Mouse (Mus musculus): Measurements from ENCODE around the gene Sfmbt2. TPM values are rescaled to one million over a fixed set of nuclear protein-coding genes. Genes with fewer than 3 reads are reported as not detected.
A peak's percentile ranks its signal among the peaks of the same experiment; 100 is the strongest.

Gene Sfmbt2
- total RNA-seq, 1 experiment, result 43.7 TPM

- Histone ChIP-seq H3K4me1 (ENCODE audit: control insufficient read depth in 2 of 2, insufficient read depth in 2 of 2, low read length in 2 of 2, poor library complexity in 1 of 2) (peaks cover 0 to 3% of the 10 kb centered on the region in 2 experiments; a peak in 1 of 4 replicates), H3K36me3 (ENCODE audit: control insufficient read depth, insufficient read depth, low read length, poor library complexity, severe bottlenecking) (no peaks in the 10 kb centered on the region), H3K9ac (ENCODE audit: insufficient read depth, low read depth, low read length, poor library complexity, severe bottlenecking) (peak overlapping the region; percentile 54; the same call in 1 of the 2 replicates), H3K4me3 (ENCODE audit: insufficient read depth in 1 of 2, low read depth in 1 of 2, low read length in 2 of 2, poor library complexity in 1 of 2, severe bottlenecking in 1 of 2) (peak overlapping the region; percentile 71 to 85), H3K9me3 (ENCODE audit: control insufficient read depth, insufficient read depth, low read depth, low read length) (no peaks in the 10 kb centered on the region), H3K27ac (ENCODE audit: insufficient read depth, low read depth, low read length, poor library complexity, severe bottlenecking) (no peak overlapping the region)
- no peak for TF ChIP-seq MAFK (IDR thresholded peaks at IDR 0.05; ENCODE audit: insufficient read depth, low read depth, low read length)
- TF ChIP-seq HCFC1 (IDR thresholded peaks at IDR 0.05; ENCODE audit: borderline replicate concordance, insufficient read depth, low read length), result no peak
- no peak for TF ChIP-seq ZNF384 (IDR thresholded peaks at IDR 0.05; ENCODE audit: low read depth, low read length)
- no peak for TF ChIP-seq ZC3H11A (IDR thresholded peaks at IDR 0.05; ENCODE audit: borderline replicate concordance, low read depth, low read length)
- TF ChIP-seq CHD2 (IDR thresholded peaks at IDR 0.05; ENCODE audit: low read depth, low read length), result no peak
- in situ Hi-C loops (cut with MboI; ENCODE audit: low sequenced_read_pairs in 2 of 2, unreplicated experiment in 2 of 2), result loop anchor here (5.0 kb wide), 1 partner anchor 490 kb away; the partner anchor contains the start of gene 4930412O13Rik (in 2 of the 2)
- peak; percentile 45 for DNase-seq (ENCODE audit: low read depth, low spot score)
These were observed 1.6 kb downstream of the Sfmbt2 start for GRCm38 (mm10) chr2:10371899-10372298.

GRCm38 (mm10) chr2:10372321-10372723, 2.0 kb downstream of the Sfmbt2 start:
- Histone ChIP-seq H3K9me3 (ENCODE audit: control insufficient read depth, insufficient read depth, low read depth, low read length) (no peaks in the 10 kb centered on the region), H3K27ac (ENCODE audit: insufficient read depth, low read depth, low read length, poor library complexity, severe bottlenecking) (no peak overlapping the region; the same call in 1 of the 2 replicates), H3K9ac (ENCODE audit: insufficient read depth, low read depth, low read length, poor library complexity, severe bottlenecking) (peak overlapping the region; percentile 81), H3K4me1 (ENCODE audit: control insufficient read depth in 2 of 2, insufficient read depth in 2 of 2, low read length in 2 of 2, poor library complexity in 1 of 2) (peaks cover 0 to 3% of the 10 kb centered on the region in 2 experiments; a peak in 1 of 4 replicates), H3K36me3 (ENCODE audit: control insufficient read depth, insufficient read depth, low read length, poor library complexity, severe bottlenecking) (no peaks in the 10 kb centered on the region), H3K4me3 (ENCODE audit: insufficient read depth in 1 of 2, low read depth in 1 of 2, low read length in 2 of 2, poor library complexity in 1 of 2, severe bottlenecking in 1 of 2) (peak overlapping the region; percentile 71 to 85)
- DNase-seq (ENCODE audit: low read depth, low spot score), result peak; percentile 65
- in situ Hi-C loops (cut with MboI; ENCODE audit: low sequenced_read_pairs in 2 of 2, unreplicated experiment in 2 of 2), result loop anchor here (5.0 kb wide), 1 partner anchor 490 kb away; the partner anchor contains the start of gene 4930412O13Rik (in 2 of the 2)
- TF ChIP-seq ZC3H11A (IDR thresholded peaks at IDR 0.05; ENCODE audit: borderline replicate concordance, low read depth, low read length) (no peak), ZNF384 (IDR thresholded peaks at IDR 0.05; ENCODE audit: low read depth, low read length) (peak; percentile 91)

- H3K4me1 ChIP-seq (ENCODE audit: control insufficient read depth in 2 of 2, insufficient read depth in 2 of 2, low read length in 2 of 2, poor library complexity in 1 of 2), result peaks cover 0 to 3% of the 10 kb centered on the region in 2 experiments; a peak in 1 of 4 replicates
- in situ Hi-C loops (cut with MboI; ENCODE audit: low sequenced_read_pairs in 2 of 2, unreplicated experiment in 2 of 2), result loop anchor here (5.0 kb wide), 1 partner anchor 491 kb away; the partner anchor contains the start of gene 4930412O13Rik (in 2 of the 2)
- no peak for TF ChIP-seq CHD2 (IDR thresholded peaks at IDR 0.05; ENCODE audit: low read depth, low read length)
- no peak for TF ChIP-seq ZC3H11A (IDR thresholded peaks at IDR 0.05; ENCODE audit: borderline replicate concordance, low read depth, low read length)
- peak; percentile 3; the same call in 1 of the 2 replicates for TF ChIP-seq ZNF384 (IDR thresholded peaks at IDR 0.05; ENCODE audit: low read depth, low read length)
- no peak for TF ChIP-seq MAFK (IDR thresholded peaks at IDR 0.05; ENCODE audit: insufficient read depth, low read depth, low read length)
- no peak for TF ChIP-seq HCFC1 (IDR thresholded peaks at IDR 0.05; ENCODE audit: borderline replicate concordance, insufficient read depth, low read length)
- H3K36me3 ChIP-seq (ENCODE audit: control insufficient read depth, insufficient read depth, low read length, poor library complexity, severe bottlenecking), result no peaks in the 10 kb centered on the region
- DNase-seq (ENCODE audit: low read depth, low spot score), result no peak
- peak overlapping the region; percentile 71 to 85 for H3K4me3 ChIP-seq (ENCODE audit: insufficient read depth in 1 of 2, low read depth in 1 of 2, low read length in 2 of 2, poor library complexity in 1 of 2, severe bottlenecking in 1 of 2)
- no peaks in the 10 kb centered on the region for H3K9me3 ChIP-seq (ENCODE audit: control insufficient read depth, insufficient read depth, low read depth, low read length)
- peak overlapping the region; percentile 34; the same call in 1 of the 2 replicates for H3K9ac ChIP-seq (ENCODE audit: insufficient read depth, low read depth, low read length, poor library complexity, severe bottlenecking)
- H3K27ac ChIP-seq (ENCODE audit: insufficient read depth, low read depth, low read length, poor library complexity, severe bottlenecking), result no peak overlapping the region; the same call in 1 of the 2 replicates
These were observed 2.6 kb downstream of the Sfmbt2 start for GRCm38 (mm10) chr2:10372776-10373507.

GRCm38 (mm10) chr2:10373508-10374206, 3.3 kb downstream of the Sfmbt2 start:
- Histone ChIP-seq H3K27ac (ENCODE audit: insufficient read depth, low read depth, low read length, poor library complexity, severe bottlenecking) (no peak overlapping the region), H3K9ac (ENCODE audit: insufficient read depth, low read depth, low read length, poor library complexity, severe bottlenecking) (peak overlapping the region; percentile 58), H3K4me3 (ENCODE audit: insufficient read depth in 1 of 2, low read depth in 1 of 2, low read length in 2 of 2, poor library complexity in 1 of 2, severe bottlenecking in 1 of 2) (peak overlapping the region; percentile 71 to 85), H3K9me3 (ENCODE audit: control insufficient read depth, insufficient read depth, low read depth, low read length) (no peaks in the 10 kb centered on the region), H3K4me1 (ENCODE audit: control insufficient read depth in 2 of 2, insufficient read depth in 2 of 2, low read length in 2 of 2, poor library complexity in 1 of 2) (peaks cover 0 to 3% of the 10 kb centered on the region in 2 experiments; a peak in 1 of 4 replicates), H3K36me3 (ENCODE audit: control insufficient read depth, insufficient read depth, low read length, poor library complexity, severe bottlenecking) (no peaks in the 10 kb centered on the region)
- in situ Hi-C loops (cut with MboI; ENCODE audit: low sequenced_read_pairs in 2 of 2, unreplicated experiment in 2 of 2), result loop anchor here (5.0 kb wide), 1 partner anchor 491 kb away; the partner anchor contains the start of gene 4930412O13Rik (in 2 of the 2)
- TF ChIP-seq ZNF384 (IDR thresholded peaks at IDR 0.05; ENCODE audit: low read depth, low read length), result peak; percentile 46; the same call in 1 of the 2 replicates
- TF ChIP-seq CHD2 (IDR thresholded peaks at IDR 0.05; ENCODE audit: low read depth, low read length), result no peak
- no peak for DNase-seq (ENCODE audit: low read depth, low spot score)

Measured in ES-E14 (cell line).